In genomic region chr6:30897520-30897919, GRCm38 (mm10) we compare ENCODE assay signal across 13 mouse cellular contexts. TPM values are rescaled to one million over a fixed set of nuclear protein-coding genes. Genes with fewer than 3 reads are reported as not detected.
DNase-seq lines count a peak whose midpoint lies in the region; ATAC-seq and TF ChIP-seq lines count a peak whose summit lies in the region.
"Had no signal": no experiment of that assay in that cellular context is flagged by ENCODE, and none has a peak within 500 bp of the region (broad histone marks: within the 10 kb centered on the region; RNA-seq: fewer than 3 reads in every experiment).

No protein-coding gene starts in this region.

- ATAC-seq in CD4-positive, CD25-positive, alpha-beta regulatory T cell, adult 4 months: no peak
- no peak for ATAC-seq in intestine, postnatal 0 days
- ATAC-seq in intestine, embryonic 16.5 days: no peak
- ATAC-seq in embryonic facial prominence, embryonic 14.5 days (ENCODE audit: low read depth): no peak
- ATAC-seq in liver, embryonic 13.5 days (ENCODE audit: low read depth): no peak

- no peaks in the 10 kb centered on the region for H3K27me3 ChIP-seq in intestine, postnatal 0 days (replicated peaks; ENCODE audit: control insufficient read depth, insufficient read depth, low read length)
- no peaks in the 10 kb centered on the region for H3K27me3 ChIP-seq in intestine, embryonic 16.5 days (replicated peaks; ENCODE audit: control insufficient read depth, insufficient read depth, low read length)
- H3K27me3 ChIP-seq in embryonic facial prominence, embryonic 14.5 days (replicated peaks; ENCODE audit: control insufficient read depth, insufficient read depth, low read length): no peaks in the 10 kb centered on the region
- no peaks in the 10 kb centered on the region for H3K27me3 ChIP-seq in liver, embryonic 13.5 days
- H3K27me3 ChIP-seq: limb, embryonic 12.5 days had no signal

- no peaks in the 10 kb centered on the region for H3K9me3 ChIP-seq in intestine, postnatal 0 days (ENCODE audit: control insufficient read depth)
- H3K9me3 ChIP-seq in intestine, embryonic 16.5 days (ENCODE audit: control insufficient read depth, low read length): no peaks in the 10 kb centered on the region
- no peaks in the 10 kb centered on the region for H3K9me3 ChIP-seq in embryonic facial prominence, embryonic 14.5 days (ENCODE audit: control insufficient read depth, low read length)
- H3K9me3 ChIP-seq in liver, embryonic 13.5 days (replicated peaks): no peaks in the 10 kb centered on the region
- H3K9me3 ChIP-seq: limb, embryonic 12.5 days had no signal

- H3K27ac ChIP-seq in intestine, postnatal 0 days (ENCODE audit: low read depth, low read length): no peak overlapping the region
- H3K27ac ChIP-seq in intestine, embryonic 16.5 days (ENCODE audit: low read length): no peak overlapping the region
- H3K27ac ChIP-seq in embryonic facial prominence, embryonic 14.5 days (replicated peaks; ENCODE audit: low read depth, low read length): peak overlapping the region; percentile 95
- H3K27ac ChIP-seq in liver, embryonic 13.5 days: no peak overlapping the region

- 0 out of 2 replicates have a peak, but pooled peaks cover 7% of the 10 kb centered on the region for H3K4me1 ChIP-seq in intestine, postnatal 0 days (replicated peaks; ENCODE audit: control insufficient read depth, insufficient read depth, low read length)
- peaks cover 3% of the 10 kb centered on the region; the same call in 1 of the 2 replicates for H3K4me1 ChIP-seq in intestine, embryonic 16.5 days (ENCODE audit: control insufficient read depth, insufficient read depth, low read length)
- H3K4me1 ChIP-seq in embryonic facial prominence, embryonic 14.5 days (ENCODE audit: control insufficient read depth, insufficient read depth, low read length): peaks cover 13% of the 10 kb centered on the region
- peaks cover 26% of the 10 kb centered on the region for H3K4me1 ChIP-seq in liver, embryonic 13.5 days (replicated peaks)

- WGBS in intestine, postnatal 0 days: 57% methylated on average over 6 of the region's 6 CpGs
- WGBS in intestine, embryonic 16.5 days: 63% methylated on average over 6 of the region's 6 CpGs
- 67% methylated on average over 6 of the region's 6 CpGs for WGBS in embryonic facial prominence, embryonic 14.5 days
- WGBS in liver, embryonic 13.5 days (ENCODE audit: insufficient replicate concordance): 46% methylated on average over 6 of the region's 6 CpGs

- no peak overlapping the region for H3K9ac ChIP-seq in intestine, postnatal 0 days (ENCODE audit: low read depth, low read length)
- H3K9ac ChIP-seq in intestine, embryonic 16.5 days (ENCODE audit: low read depth, low read length): no peak overlapping the region
- H3K9ac ChIP-seq in embryonic facial prominence, embryonic 14.5 days (ENCODE audit: low read depth, low read length): no peak overlapping the region
- H3K9ac ChIP-seq in liver, embryonic 13.5 days: 0 out of 2 replicates have a peak overlapping the region, but pooled peaks have one; percentile 51
- H3K9ac ChIP-seq: limb, embryonic 12.5 days had no signal

- TF ChIP-seq CTCF in intestine, postnatal 0 days (IDR thresholded peaks at IDR 0.05; ENCODE audit: low read depth): no peak

- H3K36me3 ChIP-seq in intestine, postnatal 0 days (ENCODE audit: control insufficient read depth, insufficient read depth): no peaks in the 10 kb centered on the region
- no peaks in the 10 kb centered on the region for H3K36me3 ChIP-seq in intestine, embryonic 16.5 days (ENCODE audit: control insufficient read depth, insufficient read depth, low read length)
- H3K36me3 ChIP-seq in embryonic facial prominence, embryonic 14.5 days (ENCODE audit: control insufficient read depth, insufficient read depth, low read length): no peaks in the 10 kb centered on the region
- no peaks in the 10 kb centered on the region for H3K36me3 ChIP-seq in liver, embryonic 13.5 days
- H3K36me3 ChIP-seq: limb, embryonic 12.5 days had no signal

- no peak overlapping the region for H3K4me3 ChIP-seq in intestine, postnatal 0 days (ENCODE audit: low read depth, low read length)
- no peak overlapping the region for H3K4me3 ChIP-seq in intestine, embryonic 16.5 days (ENCODE audit: low read length)
- H3K4me3 ChIP-seq in embryonic facial prominence, embryonic 14.5 days (ENCODE audit: low read depth, low read length): no peak overlapping the region
- 0 out of 2 replicates have a peak overlapping the region, but pooled peaks have one; percentile 88 for H3K4me3 ChIP-seq in liver, embryonic 13.5 days (replicated peaks)

- peak overlapping the region; percentile 77; the same call in 1 of the 2 replicates for H3K4me2 ChIP-seq in intestine, postnatal 0 days (replicated peaks; ENCODE audit: low read depth)
- H3K4me2 ChIP-seq in intestine, embryonic 16.5 days (ENCODE audit: low read depth, low read length): no peak overlapping the region
- peak overlapping the region; percentile 54 for H3K4me2 ChIP-seq in embryonic facial prominence, embryonic 14.5 days (ENCODE audit: low read depth, low read length)
- peak overlapping the region; percentile 82 for H3K4me2 ChIP-seq in liver, embryonic 13.5 days

- DNase-seq in CD4-positive, CD25-positive, alpha-beta regulatory T cell, adult 2 months (ENCODE audit: low read depth, low spot score): peak; percentile 34
- peak; percentile 27 for DNase-seq in embryonic facial prominence, embryonic 14.5 days (ENCODE audit: low spot score)
- DNase-seq in liver, embryonic 13.5 days: peak; percentile 24
- no peak for DNase-seq in MN1 (ENCODE audit: low spot score)
- DNase-seq in left cerebral cortex, postnatal 14 days (ENCODE audit: low spot score in 2 of 2): no peak
- DNase-seq: cerebellum, postnatal 25 days; layer of hippocampus, adult 9-11 months; thymus, postnatal 25 days had no signal

- intact Hi-C loops in left cerebral cortex, postnatal 14 days (cut with DNase I): no loop called here

RNA-seq across cellular contexts. Expression of gene Copg2, which starts 0.9 kb away (rescaled TPM):
- polyA plus RNA-seq in CD4-positive, CD25-positive, alpha-beta regulatory T cell, adult 4 months (2017; shearing (Covaris generic)): 10 to 100 TPM; 19.5 to 46.4 TPM
- polyA plus RNA-seq in intestine, postnatal 0 days (2015; fragmentation: Nextera tagmentation; extraction: Ambion mirVana): 9.8 and 10.2 TPM in 2 replicates
- polyA plus RNA-seq in intestine, embryonic 16.5 days (2015; fragmentation: Nextera tagmentation; extraction: Ambion mirVana): 17.1 TPM in 2 replicates
- polyA plus RNA-seq in embryonic facial prominence, embryonic 14.5 days (2014; fragmentation: Nextera tagmentation; extraction: Ambion mirVana): 29.0 and 31.3 TPM in 2 replicates
- polyA plus RNA-seq in liver, embryonic 13.5 days (2015; fragmentation: Nextera tagmentation; extraction: Ambion mirVana): 6.6 and 9.1 TPM in 2 replicates
- total RNA-seq in left cerebral cortex, postnatal 14 days (2021): 10 to 100 TPM; 53.3 to 54.3 TPM

RNA-seq across cellular contexts. Expression of gene Tsga13, which starts 17.9 kb away (rescaled TPM):
- not detected for polyA plus RNA-seq in CD4-positive, CD25-positive, alpha-beta regulatory T cell, adult 4 months (2017; shearing (Covaris generic))
- not detected in 2 replicates for polyA plus RNA-seq in intestine, postnatal 0 days (2015; fragmentation: Nextera tagmentation; extraction: Ambion mirVana)
- polyA plus RNA-seq in intestine, embryonic 16.5 days (2015; fragmentation: Nextera tagmentation; extraction: Ambion mirVana): not detected in 2 replicates
- polyA plus RNA-seq in embryonic facial prominence, embryonic 14.5 days (2014; fragmentation: Nextera tagmentation; extraction: Ambion mirVana): 0.29 and 0.30 TPM in 2 replicates
- polyA plus RNA-seq in liver, embryonic 13.5 days (2015; fragmentation: Nextera tagmentation; extraction: Ambion mirVana): not detected in 2 replicates
- total RNA-seq in left cerebral cortex, postnatal 14 days (2021): under 1 TPM in 1 of 2 experiments, not detected in 1; 0.30 TPM
- polyA plus RNA-seq: inflammation-experienced regulatory T-cells, adult 6 months; limb, embryonic 12.5 days had no signal

Comparison
In these comparisons a context has a peak if more than half of its experiments do, and no peak if none do; other contexts are left out.
1. DNase-seq: peak in CD4-positive, CD25-positive, alpha-beta regulatory T cell, adult 2 months (single experiment), embryonic facial prominence, embryonic 14.5 days (single experiment) and liver, embryonic 13.5 days (single experiment); none in MN1 (single experiment) and left cerebral cortex, postnatal 14 days (0 of 2).